Mouse (Mus musculus) urinary bladder, postnatal 10 days (tissue): Measurements from ENCODE around the gene Castor2.

Experiments used
- DNase-seq: peaks from one replicate; pipeline ENCODE4 v3.0.0; 2022; ENCODE audit warnings: low spot score

The Castor2 gene

DNA sequence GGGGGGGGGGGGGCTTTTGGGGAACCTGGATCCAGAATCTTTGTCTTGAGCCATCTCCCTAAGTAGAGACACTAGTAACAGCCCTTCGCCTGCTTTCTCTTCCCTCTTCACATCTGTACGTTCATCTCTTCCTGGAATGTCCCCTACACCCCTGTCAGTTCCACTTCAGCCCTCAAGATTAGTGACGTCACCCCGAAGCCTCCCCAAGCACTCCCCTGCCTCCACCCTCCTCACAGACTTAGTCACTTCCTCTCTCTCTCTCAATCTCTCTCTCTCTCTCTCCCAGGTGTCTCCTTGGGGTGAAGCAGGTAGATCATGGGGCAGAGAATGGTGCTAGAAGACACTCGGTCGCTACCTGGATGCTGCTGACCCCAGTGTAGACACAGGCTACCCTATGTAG lies 3.2 kb downstream of the Castor2 start:
- no peak for DNase-seq

GRCm38 (mm10) chr5:134105829-134106228 lies 6.3 kb downstream of the Castor2 start:
- DNase-seq = no peak

DNA sequence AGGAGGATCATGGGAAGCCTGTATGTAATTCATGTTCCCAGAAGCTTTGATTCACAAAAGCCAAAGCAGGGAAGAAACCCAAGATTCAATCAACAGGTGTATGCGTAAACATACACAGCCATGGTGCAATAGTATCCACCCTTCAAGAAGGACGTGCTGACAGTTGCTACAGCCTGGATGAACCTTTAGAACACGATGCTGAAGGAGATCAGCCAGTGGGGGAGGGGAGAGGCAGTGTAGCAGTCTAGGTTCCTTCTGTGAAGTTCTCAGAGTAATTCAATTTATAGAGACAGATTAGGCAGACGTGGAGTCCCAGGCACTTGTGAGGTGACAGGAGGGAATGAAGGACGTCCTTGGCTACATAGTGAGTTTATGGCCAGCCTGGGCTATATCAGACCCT lies 15.5 kb downstream of the Castor2 start:
- no peak for DNase-seq

- DNase-seq = no peak
Measured at GRCm38 (mm10) chr5:134115639-134116259, 16.2 kb downstream of the Castor2 start.

DNA sequence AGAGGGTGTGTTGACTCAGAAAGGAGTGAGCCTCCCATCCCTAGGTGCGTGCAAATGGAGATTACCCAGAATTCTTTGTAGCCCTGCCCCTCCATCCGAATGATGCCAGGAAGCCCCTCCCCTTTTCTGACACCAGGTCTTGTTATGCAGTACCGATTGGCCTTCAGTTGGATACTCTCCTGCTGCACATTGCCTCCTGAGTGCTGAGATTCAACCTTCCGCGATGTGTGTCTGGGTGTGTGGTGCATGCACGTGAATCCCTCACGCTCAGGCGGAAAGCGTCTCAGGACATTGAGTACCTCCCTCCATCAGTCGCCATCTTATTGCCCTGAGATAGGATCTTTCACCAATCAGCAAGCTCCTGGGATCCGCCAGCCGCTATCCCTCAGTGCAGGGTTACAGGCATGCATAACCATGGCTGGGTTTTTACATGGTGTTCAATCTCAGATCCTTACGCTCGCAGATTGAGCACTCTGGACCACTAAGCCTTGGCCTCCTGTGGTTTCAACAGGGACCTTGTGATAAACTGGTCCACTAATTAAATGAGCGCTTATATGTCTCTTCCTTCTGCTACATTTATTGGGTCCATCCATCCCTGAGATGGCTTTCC lies 19.4 kb downstream of the Castor2 start:
- DNase-seq = no peak

- DNase-seq = no peak
Measured at GRCm38 (mm10) chr5:134119481-134120120, 20.1 kb downstream of the Castor2 start.

DNA sequence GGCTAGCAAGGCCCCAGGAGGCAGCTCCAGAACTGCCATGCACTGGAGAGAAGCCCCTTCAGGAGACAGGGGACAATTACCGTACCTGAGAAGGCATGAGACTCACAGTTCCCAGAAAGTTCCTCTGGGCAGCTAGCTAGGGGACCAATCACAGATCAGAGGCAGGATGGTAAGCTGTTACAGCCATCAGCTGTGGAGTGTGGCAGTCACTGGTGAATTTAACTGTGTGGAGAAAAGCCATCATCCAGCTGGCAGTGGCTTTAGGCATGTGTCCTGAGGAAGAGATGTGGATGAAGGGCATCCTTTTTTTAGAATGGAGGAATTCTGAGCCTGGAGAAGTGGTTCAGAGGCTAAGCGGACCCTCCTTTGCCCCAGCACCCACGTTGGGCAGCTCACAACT lies 20.6 kb downstream of the Castor2 start:
- no peak for DNase-seq

GRCm38 (mm10) chr5:134121138-134121892 lies 21.8 kb downstream of the Castor2 start:
- DNase-seq = no peak

DNA sequence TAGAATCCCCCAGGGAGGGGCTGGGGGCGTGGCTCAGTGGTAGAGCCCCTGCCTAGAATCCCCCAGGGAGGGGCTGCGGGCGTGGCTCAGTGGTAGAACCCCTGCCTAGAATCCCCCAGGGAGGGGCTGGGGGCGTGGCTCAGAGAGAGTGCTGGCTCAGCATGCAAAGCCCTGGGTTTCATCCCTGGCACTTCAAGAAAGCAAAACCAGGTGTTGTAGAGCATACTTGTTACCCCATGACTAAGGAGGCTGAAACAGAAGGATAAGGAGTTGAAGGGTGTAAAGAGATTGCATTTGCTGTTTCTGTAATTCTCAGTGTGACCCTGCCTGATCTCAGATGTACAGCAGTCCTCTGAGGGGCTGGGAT lies 22.4 kb downstream of the Castor2 start:
- no peak for DNase-seq

DNA sequence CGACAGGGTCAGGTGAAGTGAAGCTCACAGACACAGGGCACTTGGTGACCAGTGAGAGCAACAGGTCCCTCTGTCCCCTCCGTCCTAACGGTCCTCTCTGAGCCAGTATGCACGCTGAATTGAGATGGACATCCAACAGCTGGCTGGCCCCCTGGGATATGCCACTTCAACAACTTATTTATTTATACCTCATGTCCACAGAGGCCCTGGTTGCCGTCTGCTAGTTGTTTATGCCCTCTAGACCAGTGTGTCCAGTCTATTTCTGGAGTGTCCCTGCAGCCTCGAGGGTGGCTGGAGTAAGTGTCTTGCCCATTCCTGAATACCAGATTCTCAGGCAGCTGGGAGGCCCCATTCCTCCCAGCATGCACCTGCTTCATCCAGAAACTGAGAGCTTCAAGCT lies 24.3 kb downstream of the Castor2 start:
- DNase-seq = no peak

- no peak for DNase-seq
Measured at GRCm38 (mm10) chr5:134126232-134126631, 26.7 kb downstream of the Castor2 start.

DNA sequence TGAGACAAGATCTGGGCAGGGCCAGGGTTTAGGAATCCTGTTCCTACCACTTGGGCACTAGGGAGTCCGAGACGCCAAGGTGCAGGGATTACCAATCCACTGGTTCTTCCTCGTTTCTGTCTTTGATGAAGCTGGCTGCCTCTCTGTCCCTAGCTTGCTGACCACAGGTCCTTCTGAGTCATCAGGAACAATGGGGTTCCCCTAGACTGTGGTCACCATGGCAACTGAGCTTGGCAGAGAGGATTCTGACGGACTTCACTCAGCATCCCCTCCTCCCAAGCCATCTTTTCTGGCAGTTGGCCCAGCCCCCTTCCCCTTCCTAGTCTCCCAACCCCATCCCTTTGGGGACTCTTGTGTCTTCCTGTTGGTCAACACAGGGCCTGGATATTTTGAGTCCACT lies 32.1 kb downstream of the Castor2 start:
- no peak for DNase-seq

- DNase-seq = no peak
Measured at GRCm38 (mm10) chr5:134136022-134136421, 36.5 kb downstream of the Castor2 start.

DNA sequence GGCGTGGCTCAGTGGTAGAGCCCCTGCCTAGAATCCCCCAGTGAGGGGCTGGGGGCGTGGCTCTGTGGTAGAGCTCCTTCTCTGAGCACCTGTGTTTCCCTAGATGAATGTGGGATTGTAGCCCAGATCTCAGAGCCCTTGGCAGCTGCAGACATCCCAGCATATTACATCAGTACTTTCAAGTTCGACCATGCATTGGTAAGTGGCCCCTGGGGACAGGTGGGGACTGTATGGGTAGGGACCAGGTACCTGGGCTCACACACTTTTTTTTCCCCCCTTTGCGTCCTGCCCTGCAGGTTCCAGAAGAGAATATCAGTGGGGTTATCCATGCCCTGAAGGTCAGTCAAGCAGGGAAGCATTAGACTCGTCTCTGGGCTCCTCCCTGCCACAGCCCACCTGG lies 38.4 kb downstream of the Castor2 start:
- no peak for DNase-seq

GRCm38 (mm10) chr5:134139429-134139828 lies 39.9 kb downstream of the Castor2 start:
- no peak for DNase-seq

- DNase-seq = no peak
Measured at GRCm38 (mm10) chr5:134141236-134141635, 41.7 kb downstream of the Castor2 start.

DNA sequence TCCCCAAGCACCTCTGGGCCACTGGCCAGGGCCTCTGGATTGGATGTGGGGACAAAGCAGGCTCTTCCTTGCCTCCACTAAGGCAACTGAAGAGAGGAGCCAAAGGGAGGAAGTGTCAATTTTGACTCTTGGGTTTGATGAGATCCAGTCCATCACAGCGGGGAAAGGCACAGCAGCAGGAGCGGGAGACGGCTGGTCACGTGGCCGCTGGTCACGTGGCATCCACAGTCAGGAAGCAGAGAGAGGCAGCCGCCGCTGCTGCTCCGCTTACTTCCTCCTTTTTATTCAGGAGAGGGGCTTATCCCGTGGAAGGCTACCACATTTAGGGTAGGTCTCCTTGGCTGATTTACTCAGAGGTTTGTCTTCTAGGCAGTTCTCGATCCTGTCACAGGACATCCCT lies 42.9 kb downstream of the Castor2 start:
- DNase-seq = no peak

DNA sequence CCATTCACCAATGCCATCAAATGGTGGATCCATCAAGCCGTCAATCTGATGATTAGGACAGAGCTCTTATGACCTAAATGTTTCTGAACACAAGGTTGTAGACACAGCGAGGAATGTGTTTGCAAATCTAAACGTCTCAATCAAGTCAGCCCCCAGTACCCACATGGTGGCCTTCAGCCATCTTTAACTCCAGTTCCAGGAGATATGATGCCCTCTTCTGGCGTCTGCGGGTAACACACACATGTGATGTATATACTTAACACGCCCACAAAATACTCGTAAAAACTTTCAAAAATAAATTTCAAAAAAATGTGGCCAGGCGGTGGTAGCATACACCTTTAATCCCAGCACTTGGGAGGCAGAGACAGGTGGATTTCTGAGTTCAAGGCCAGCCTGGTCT lies 45.5 kb downstream of the Castor2 start:
- no peak for DNase-seq

- no peak for DNase-seq
Measured at GRCm38 (mm10) chr5:134147194-134147753, 47.8 kb downstream of the Castor2 start.

DNA sequence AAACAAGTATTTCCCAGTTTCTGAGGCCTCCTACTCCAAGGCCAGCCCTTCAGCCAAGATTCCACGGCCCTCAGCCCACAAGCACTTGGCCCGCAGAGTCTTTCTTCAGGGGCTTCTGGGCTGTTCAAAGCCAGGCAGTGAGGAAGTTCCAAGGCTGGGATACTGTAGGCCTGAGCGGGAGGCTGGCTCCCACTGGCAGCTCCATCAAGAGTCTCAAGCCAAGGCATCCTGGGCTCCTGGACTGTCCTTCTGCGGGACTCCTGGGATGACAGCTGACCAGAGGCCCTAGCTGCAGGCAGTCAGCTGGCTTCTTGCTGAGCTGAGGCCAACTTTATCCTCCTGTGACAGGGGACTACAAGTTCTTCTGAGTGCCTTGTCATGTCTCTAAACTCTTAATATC lies 48.6 kb downstream of the Castor2 start:
- DNase-seq = no peak

- no peak for DNase-seq
Measured at GRCm38 (mm10) chr5:134151895-134152294, 52.4 kb downstream of the Castor2 start.

DNA sequence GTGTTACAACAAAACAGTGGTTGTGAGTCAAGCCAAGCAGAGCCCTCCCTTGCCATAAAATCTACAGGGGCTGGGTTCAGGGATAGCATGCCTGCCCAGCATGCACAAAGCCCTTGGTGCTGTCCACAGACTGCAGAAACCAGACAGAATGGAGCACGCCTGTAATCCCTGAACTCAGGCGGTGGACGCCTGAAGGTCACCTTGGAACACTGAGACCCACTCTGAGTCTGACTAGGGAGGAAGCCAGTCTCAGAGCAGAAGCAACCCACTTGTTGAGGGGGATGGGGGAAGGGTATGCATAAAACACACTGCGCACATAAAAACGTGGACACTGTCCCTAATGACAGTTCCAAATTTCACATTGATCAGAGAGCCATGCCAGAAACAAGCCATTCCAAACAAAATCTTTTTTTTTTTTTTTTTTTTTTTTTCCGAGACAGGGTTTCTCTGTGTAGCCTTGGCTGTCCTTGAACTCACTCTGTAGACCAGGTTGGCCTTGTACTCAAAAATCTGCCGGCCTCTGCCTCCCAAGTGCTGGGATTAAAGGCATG lies 56.5 kb downstream of the Castor2 start:
- no peak for DNase-seq
